Mouse (Mus musculus) R1 (cell line): ENCODE measurements around the gene Atp6v0e.
A peak's percentile ranks its signal among the peaks of the same experiment; 100 is the strongest.

Experiments used
- DNase-seq: peaks from one replicate; pipeline ENCODE4 v3.0.0-alpha.2; 2018; ENCODE audit warnings: low read depth, low spot score

Atp6v0e gene

DNA sequence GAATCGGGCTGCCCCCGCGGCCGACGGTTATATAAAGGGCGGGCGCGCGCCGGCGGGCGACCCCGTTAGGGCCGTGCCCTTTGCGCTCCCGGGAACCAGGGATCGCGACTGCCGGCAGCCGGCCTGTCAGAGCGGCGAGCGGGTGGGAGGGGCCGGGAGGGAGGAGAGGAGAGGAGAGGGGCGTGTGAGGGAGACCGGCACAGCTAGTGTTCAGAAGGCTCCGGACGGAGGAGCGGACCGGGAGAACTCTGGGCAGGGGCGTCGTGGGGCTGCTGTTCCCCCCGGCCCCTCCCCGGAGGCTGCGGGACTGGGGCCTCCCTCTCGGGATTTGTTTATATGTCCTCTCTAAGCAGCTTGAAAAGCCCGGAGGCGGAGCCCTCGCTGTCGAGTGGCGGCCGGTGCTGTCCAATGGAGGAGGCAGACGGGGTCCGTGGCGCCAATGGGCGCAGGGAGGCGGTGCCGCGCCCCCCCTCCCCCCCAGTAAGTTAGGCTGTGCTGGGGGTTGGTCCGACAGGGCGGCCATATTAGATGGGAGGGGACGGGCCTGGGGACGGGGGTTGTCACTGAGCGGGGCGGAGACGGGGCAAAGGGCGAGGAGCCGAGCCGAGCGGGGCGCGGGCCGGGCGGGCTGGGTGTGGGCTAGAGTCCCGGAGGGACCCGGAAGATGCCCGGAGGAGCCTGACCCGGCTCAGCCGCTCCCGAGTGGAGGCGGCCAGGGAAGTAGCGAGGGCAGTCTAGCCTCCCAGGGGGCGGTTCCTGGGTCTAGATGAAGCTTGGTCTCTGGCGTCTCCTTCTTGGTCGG lies 53.1 kb downstream of the Atp6v0e start:
- DNase-seq = peak; percentile 98

DNA sequence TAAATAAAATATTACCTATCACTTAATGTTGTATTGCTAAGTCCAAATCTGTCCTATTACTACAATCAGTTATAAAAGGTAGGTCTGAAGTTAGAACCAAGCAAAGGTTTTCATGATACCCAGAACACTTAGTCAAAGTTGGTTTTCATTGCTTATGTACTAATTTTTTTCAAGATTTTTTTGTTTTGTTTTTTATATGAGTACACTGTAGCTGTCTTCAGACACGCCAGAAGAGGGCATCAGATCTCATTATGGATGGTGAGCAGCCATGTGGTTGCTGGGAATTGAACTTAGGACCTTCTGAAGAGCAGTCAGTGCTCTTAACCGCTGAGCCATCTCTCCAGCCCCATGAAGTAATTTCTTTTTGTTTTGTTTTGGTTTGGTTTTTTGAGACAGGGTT lies 54.8 kb downstream of the Atp6v0e start:
- no peak for DNase-seq

DNA sequence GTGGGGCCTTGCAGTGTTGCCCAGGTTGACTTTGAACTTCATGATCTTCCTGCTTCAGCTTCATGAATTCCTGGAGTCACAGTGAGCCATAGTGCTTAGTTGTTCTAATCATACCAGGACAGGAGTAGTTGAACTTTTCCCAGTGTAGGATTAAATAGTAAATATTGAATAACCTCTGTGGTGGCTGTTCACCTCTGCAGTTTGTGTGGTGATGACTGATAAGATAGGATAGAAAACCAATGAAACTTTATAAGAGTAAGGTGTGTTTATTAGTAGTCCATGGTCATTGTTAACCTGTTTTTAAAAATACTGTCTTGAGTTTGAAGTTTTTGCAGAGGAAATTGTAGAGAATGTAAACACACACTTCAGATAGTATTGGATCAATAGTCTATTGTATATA lies 56.4 kb downstream of the Atp6v0e start:
- no peak for DNase-seq

DNA sequence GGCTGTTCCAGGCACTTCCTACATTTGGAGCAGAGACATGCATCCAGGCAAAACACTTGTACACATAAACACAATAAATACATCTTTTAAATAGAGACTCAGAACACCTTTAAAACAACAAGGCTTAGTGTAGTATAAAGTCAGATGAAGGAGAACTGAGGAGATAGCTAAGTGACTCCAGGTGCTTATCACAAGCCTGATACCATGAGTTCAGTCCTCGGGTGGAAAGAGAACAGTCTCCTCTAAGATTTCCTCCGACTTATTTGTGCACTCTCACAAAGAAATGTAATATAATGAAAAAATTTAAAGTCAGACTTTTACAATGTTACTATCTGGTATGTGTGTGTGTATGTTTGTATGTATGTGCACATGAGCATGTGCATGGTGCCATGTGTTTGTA lies 58.8 kb downstream of the Atp6v0e start:
- DNase-seq = no peak

DNA sequence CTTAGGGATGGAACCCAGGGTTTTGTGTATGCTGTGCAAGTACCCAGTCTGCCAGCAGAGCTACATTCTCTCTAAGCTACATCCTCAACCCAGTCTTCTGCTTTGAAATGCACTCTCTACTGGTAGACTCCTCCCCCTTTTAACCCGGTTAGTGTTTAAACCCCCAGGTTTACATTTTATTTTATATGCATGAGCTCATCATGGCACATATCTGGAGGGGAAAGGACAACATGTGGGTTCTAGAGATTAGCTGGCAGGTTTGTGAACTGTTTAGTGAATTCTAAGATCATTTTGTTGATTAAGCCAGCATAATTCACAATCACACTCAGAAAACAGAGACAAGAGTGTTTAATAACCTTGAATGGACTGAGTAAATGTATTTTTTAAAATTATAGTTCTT lies 61.8 kb downstream of the Atp6v0e start:
- no peak for DNase-seq

DNA sequence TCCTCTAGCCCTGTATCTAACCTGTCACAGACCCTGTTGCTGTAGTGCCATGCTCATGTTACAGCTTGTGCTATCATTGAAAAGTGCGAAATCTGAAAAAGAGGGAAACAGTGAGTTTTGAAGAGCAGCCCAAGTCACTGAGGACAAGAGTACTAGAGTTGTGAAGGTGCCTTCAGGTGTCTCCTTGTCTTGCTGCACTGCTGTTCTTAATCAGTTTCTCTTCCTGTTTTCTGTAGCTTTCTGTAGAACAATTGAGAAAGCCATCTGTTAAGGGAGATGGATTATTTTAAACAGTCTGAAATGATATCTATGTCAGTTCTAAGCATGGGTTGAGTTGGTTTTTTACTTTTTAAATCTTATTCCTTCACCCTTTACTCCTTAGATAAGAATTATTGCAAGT lies 63.6 kb downstream of the Atp6v0e start:
- no peak for DNase-seq

DNA sequence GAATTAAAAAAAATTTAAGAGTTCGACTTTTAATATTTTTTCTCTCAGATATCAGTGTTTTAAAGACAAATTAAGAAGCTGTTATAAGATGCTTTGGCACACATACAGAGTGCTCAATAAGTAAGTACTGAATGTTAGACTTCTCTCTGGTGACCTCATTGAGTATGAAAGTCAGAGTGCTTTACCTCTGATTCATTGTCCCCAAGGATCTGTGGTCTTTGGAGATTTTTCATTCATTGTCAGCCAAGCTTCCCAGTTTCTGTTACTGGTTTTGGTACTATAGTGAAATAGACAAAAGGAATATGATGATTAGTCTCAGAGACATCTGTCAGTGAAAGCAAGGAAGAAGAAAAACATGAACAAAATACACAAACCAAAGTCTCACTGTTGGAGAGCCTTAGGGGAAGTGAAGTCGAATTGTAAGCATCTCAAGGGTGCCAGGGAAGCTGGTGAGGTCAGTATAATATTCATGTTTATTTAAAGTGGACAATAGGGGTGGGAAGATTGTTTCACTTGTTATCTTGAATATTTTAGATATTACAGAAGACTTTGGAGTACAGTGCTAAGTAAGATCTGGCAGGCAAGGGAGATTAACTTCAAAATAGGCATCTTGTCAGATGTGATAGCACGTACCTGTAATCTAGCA lies 64.2 kb downstream of the Atp6v0e start:
- no peak for DNase-seq

DNA sequence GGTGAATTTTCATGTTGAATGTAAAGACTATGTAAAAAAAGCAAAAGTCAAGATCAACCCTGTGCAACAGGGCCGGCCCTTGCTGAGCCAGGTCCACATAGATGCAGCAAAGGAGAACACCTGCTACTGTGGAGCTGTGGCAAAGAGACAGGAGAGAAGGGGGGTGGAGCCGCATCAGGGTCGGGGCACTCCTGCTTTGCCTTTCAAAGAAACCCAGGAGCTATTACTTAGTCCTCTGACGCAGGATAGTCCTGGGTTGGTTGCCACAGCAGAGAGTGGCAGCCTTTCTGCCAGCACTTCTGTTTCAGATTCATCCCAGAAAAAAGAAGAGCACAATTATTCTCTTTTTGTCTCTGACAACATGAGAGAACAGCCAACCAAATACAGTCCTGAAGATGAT lies 79.5 kb downstream of the Atp6v0e start:
- no peak for DNase-seq

DNA sequence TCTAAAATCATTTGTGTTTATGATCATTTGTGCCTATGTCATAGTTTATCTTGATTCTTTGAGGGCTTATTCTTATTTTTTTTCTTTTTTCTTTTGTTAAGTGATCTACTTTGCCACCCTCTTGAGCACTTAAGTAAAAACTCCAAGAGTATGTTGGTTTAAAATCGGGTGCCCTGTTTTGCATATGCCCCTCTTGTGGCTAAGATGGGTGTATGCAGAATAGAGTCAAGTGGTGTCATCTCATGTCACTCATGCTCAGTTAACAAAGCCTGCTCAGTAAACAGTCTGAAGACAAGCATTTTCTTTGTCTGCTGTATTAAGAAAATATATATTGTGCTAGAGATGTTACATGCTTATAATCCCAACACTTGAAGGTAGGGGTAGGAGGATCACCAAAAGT lies 80.3 kb downstream of the Atp6v0e start:
- no peak for DNase-seq
